Mouse (Mus musculus) G1E (cell line): ENCODE measurements around the gene Galnt6. TPM values are rescaled to one million over a fixed set of nuclear protein-coding genes. Genes with fewer than 3 reads are reported as not detected.

Experiments
- ATAC-seq: 2 replicates; pipeline ENCODE4 v1.8.0; 2016; ENCODE audit warnings: mild to moderate bottlenecking; ENCODE audit not compliant: insufficient number of reproducible peaks, poor library complexity, low FRiP score, severe bottlenecking; ENCODE audit errors: extremely low read depth
- DNase-seq: peaks from one replicate; pipeline ENCODE4 v3.0.0; 2012; ENCODE audit warnings: low spot score
- H3K27me3 ChIP-seq: 2 replicates; pipeline ENCODE4 v1.6.1; 2012; ENCODE audit warnings: mild to moderate bottlenecking, low read length, inconsistent platforms; ENCODE audit not compliant: insufficient read depth
- H3K36me3 ChIP-seq: replicated peaks from 2 replicates; pipeline ENCODE3; 2012; ENCODE audit warnings: mild to moderate bottlenecking, inconsistent platforms
- H3K4me1 ChIP-seq: 2 replicates; pipeline ENCODE4 v1.6.1; 2012; ENCODE audit warnings: low read depth, low read length, inconsistent platforms, mixed read lengths; ENCODE audit not compliant: insufficient read depth
- H3K4me3 ChIP-seq: 2 replicates; pipeline ENCODE4 v1.5.1; 2012; ENCODE audit warnings: low read depth, mild to moderate bottlenecking, inconsistent platforms, low read length, moderate library complexity, mixed read lengths
- H3K9me3 ChIP-seq: replicated peaks from 2 replicates; pipeline ENCODE4 v1.6.1; 2012; ENCODE audit warnings: inconsistent platforms
- CTCF ChIP-seq: IDR thresholded peaks from 2 replicates; pipeline ENCODE4 v1.5.1; 2012; ENCODE audit warnings: low read depth, low read length, inconsistent platforms, mixed read lengths
- GATA1 ChIP-seq: IDR thresholded peaks from 2 replicates; pipeline ENCODE4 v1.6.1; 2012; ENCODE audit warnings: borderline replicate concordance, low read length, inconsistent platforms, mixed read lengths
- GATA2 ChIP-seq: IDR thresholded peaks from 2 replicates; pipeline ENCODE4 v1.6.1; 2012; ENCODE audit warnings: low read depth, low read length, inconsistent platforms, borderline replicate concordance
- POLR2AphosphoS5 ChIP-seq: IDR thresholded peaks from 2 replicates; pipeline ENCODE4 v1.6.1; 2012; ENCODE audit warnings: low read depth, low read length, inconsistent platforms; ENCODE audit not compliant: insufficient replicate concordance
- TAL1 ChIP-seq: conservative IDR thresholded peaks from 2 replicates; pipeline ENCODE4 v1.6.1; 2012; ENCODE audit warnings: low read depth, low read length, inconsistent platforms, mixed read lengths
- polyA plus RNA-seq: library from polyadenylated mRNA; stranded (reverse); fragments of >175 nt; gene quantifications from 2 replicates; pipeline ENCODE4 v1.2.3, GENCODE M21; 2012
- total RNA-seq, 2 experiments: library from RNA; stranded (forward) in 1 of 2; stranded (reverse) in 1 of 2; fragments of 200-1000 nt in 1 of 2; fragments of >200 nt in 1 of 2; fragmentation: Nextera tagmentation in 1 of 2; gene quantifications; 2 replicates each; pipeline ENCODE4 v1.2.3; 2014 to 2017

The Galnt6 gene
- total and polyA plus RNA-seq, 3 experiments, result 0.02 to 0.05 TPM; not detected in 1

GRCm38 (mm10) chr15:100701856-100702255, 27.3 kb downstream of the Galnt6 start:
- 0 out of 2 replicates have a peak, but pooled peaks cover 4% of the 10 kb centered on the region for H3K4me1 ChIP-seq
- ATAC-seq, result no peak
- no peak for TF ChIP-seq TAL1
- TF ChIP-seq GATA1, result no peak
- no peak for TF ChIP-seq CTCF
- no peak for TF ChIP-seq GATA2
- no peak for TF ChIP-seq POLR2AphosphoS5
- H3K4me3 ChIP-seq, result no peak overlapping the region
- H3K36me3 ChIP-seq, result no peaks in the 10 kb centered on the region
- H3K9me3 ChIP-seq, result no peaks in the 10 kb centered on the region
- peaks cover 4% of the 10 kb centered on the region; the same call in 1 of the 2 replicates for H3K27me3 ChIP-seq
- DNase-seq, result no peak

- H3K27me3 ChIP-seq, result peaks cover 3% of the 10 kb centered on the region; the same call in 1 of the 2 replicates
Observed at GRCm38 (mm10) chr15:100701108-100701507, 28.1 kb downstream of the Galnt6 start.

GRCm38 (mm10) chr15:100700424-100700823, 28.8 kb downstream of the Galnt6 start:
- no peaks in the 10 kb centered on the region for H3K36me3 ChIP-seq
- H3K4me3 ChIP-seq, result no peak overlapping the region
- ATAC-seq, result no peak
- peaks cover 2% of the 10 kb centered on the region; the same call in 1 of the 2 replicates for H3K27me3 ChIP-seq
- no peak for DNase-seq
- H3K4me1 ChIP-seq, result 0 out of 2 replicates have a peak, but pooled peaks cover 4% of the 10 kb centered on the region
- H3K9me3 ChIP-seq, result no peaks in the 10 kb centered on the region
- TF ChIP-seq TAL1 (no peak), GATA2 (no peak), CTCF (no peak), GATA1 (no peak), POLR2AphosphoS5 (no peak)

More at GRCm38 (mm10) chr15:100701108-100701507, 28.1 kb downstream of the Galnt6 start:
- no peaks in the 10 kb centered on the region for H3K36me3 ChIP-seq
- no peaks in the 10 kb centered on the region for H3K9me3 ChIP-seq
- 0 out of 2 replicates have a peak, but pooled peaks cover 4% of the 10 kb centered on the region for H3K4me1 ChIP-seq
- no peak for TF ChIP-seq POLR2AphosphoS5
- no peak for TF ChIP-seq GATA1
- TF ChIP-seq GATA2, result no peak
- no peak for TF ChIP-seq CTCF
- TF ChIP-seq TAL1, result no peak
- no peak for DNase-seq
- no peak overlapping the region for H3K4me3 ChIP-seq
- ATAC-seq, result no peak

- Histone ChIP-seq H3K9me3 (no peaks in the 10 kb centered on the region), H3K4me1 (0 out of 2 replicates have a peak, but pooled peaks cover 4% of the 10 kb centered on the region), H3K36me3 (no peaks in the 10 kb centered on the region), H3K4me3 (no peak overlapping the region), H3K27me3 (peaks cover 2% of the 10 kb centered on the region; the same call in 1 of the 2 replicates)
- TF ChIP-seq TAL1 (no peak), GATA1 (no peak), POLR2AphosphoS5 (no peak), GATA2 (no peak), CTCF (no peak)
- ATAC-seq (peak; percentile 57; the same call in 1 of the 2 replicates), DNase-seq (no peak)
Observed at GRCm38 (mm10) chr15:100699386-100699785, 29.8 kb downstream of the Galnt6 start.

GRCm38 (mm10) chr15:100698078-100698477, 31.1 kb downstream of the Galnt6 start:
- Histone ChIP-seq H3K4me1 (0 out of 2 replicates have a peak, but pooled peaks cover 4% of the 10 kb centered on the region), H3K4me3 (no peak overlapping the region), H3K27me3 (no peaks in the 10 kb centered on the region), H3K36me3 (no peaks in the 10 kb centered on the region), H3K9me3 (no peaks in the 10 kb centered on the region)
- no peak for DNase-seq
- TF ChIP-seq POLR2AphosphoS5 (no peak), CTCF (no peak), GATA1 (no peak), TAL1 (no peak), GATA2 (no peak)
- no peak for ATAC-seq

GRCm38 (mm10) chr15:100694406-100694805, 34.8 kb downstream of the Galnt6 start:
- H3K4me1 ChIP-seq, result 0 out of 2 replicates have a peak, but pooled peaks cover 4% of the 10 kb centered on the region
- 0 out of 2 replicates have a peak, but pooled peaks cover 2% of the 10 kb centered on the region for H3K27me3 ChIP-seq
- no peak overlapping the region for H3K4me3 ChIP-seq
- TF ChIP-seq POLR2AphosphoS5, result no peak
- no peak for TF ChIP-seq GATA1
- TF ChIP-seq TAL1, result no peak
- TF ChIP-seq GATA2, result no peak
- no peak for TF ChIP-seq CTCF
- DNase-seq (no peak), ATAC-seq (no peak)
- H3K9me3 ChIP-seq, result no peaks in the 10 kb centered on the region
- H3K36me3 ChIP-seq, result no peaks in the 10 kb centered on the region
